Mouse (Mus musculus): ENCODE measurements around the gene Snx3.

Snx3 gene

DNA sequence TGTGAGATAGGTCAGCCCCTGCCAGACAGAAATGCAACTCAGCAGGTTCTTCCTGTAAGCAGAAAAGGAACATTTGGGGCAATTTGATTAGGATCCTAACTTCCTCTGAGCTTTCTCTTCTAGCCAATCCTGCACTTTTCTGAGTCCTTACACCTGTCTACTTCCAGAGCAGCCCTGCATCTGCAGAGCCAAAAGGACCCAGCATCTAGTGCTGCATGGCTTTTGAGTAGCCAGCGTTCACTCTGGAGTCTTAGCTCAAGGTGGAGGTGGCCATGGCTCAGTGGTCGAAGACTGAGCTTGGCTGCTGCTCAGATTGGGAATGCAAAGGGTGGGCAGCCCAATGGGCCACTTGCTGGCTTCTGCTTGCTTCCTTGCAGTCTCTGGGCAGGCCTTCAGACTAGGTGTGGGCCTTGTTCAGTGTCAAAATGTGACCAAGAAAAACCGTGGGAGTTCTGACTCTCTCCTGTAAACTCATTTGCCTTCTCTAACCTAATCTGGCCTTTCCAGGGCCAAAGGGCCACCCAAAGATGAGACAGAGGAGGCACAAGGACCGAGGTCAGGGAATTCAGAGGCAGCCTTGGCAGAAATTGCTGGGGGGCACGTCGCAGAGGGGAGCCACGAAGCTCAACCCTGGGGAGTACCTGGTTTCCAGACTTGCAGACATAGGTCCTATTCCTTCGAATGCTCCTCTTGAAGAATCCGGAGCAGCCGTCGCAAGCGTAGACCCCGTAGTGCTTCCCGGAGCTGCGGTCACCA, 75.9 kb downstream of the Snx3 start:
- intact Hi-C loops (cut with DNase I): no loop called here

DNA sequence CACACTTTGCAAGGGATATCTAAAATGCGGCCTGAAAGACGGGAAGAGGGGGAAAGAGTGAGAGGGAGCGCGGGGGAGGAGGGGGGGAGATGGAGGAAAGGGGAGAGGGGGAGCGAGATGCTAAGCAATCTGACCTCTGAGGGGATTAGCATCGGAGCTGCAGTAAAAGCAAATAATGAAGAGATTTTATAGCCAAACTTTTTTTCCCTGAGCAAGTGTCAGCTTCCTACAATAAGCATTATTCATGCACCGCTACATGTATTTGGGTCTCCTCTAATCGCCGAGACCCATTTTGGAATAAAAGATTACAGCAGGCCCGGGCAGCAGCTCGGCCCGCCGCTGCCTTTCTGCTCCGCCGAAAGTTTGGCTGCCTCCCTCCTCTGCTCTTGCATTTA, 76.4 kb downstream of the Snx3 start:
- intact Hi-C loops (cut with DNase I): no loop called here

DNA sequence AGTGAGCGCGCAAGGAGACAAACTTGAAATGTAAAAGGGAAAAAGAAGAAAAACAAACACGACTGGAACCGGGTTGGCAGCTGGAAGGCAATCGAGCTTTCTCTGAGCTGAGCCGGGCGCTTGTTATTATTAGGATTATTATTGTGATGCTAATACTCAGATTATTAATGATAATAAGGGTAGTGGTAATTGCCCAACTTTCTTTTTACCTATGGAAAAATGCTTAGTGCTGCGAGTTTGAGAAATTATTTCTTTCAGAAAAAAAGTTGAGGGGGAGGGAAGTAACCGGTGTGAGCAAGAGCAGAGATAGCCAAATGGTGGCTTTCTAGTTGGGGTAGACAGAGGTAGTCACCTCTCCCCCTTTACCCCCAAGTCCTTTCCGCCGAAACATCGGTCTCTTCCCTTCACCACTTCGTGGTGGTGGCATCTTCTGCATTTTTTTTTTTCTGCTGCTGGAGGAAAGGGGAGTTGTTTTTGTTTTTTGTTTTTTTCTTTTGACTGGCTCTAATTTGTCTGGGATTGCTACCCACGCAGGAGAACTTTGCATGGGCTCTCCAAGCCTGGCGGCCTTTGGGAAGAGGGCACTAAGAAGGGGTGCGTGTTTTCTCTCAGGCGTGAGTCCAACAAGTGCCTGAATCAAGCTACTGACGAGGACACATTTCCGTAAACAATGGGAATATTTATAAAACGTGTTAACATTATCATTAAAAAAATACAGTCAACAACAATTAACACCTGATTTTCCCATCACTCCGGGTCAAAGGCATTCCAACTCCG, 77.1 kb downstream of the Snx3 start:
- intact Hi-C loops (cut with DNase I): no loop called here

DNA sequence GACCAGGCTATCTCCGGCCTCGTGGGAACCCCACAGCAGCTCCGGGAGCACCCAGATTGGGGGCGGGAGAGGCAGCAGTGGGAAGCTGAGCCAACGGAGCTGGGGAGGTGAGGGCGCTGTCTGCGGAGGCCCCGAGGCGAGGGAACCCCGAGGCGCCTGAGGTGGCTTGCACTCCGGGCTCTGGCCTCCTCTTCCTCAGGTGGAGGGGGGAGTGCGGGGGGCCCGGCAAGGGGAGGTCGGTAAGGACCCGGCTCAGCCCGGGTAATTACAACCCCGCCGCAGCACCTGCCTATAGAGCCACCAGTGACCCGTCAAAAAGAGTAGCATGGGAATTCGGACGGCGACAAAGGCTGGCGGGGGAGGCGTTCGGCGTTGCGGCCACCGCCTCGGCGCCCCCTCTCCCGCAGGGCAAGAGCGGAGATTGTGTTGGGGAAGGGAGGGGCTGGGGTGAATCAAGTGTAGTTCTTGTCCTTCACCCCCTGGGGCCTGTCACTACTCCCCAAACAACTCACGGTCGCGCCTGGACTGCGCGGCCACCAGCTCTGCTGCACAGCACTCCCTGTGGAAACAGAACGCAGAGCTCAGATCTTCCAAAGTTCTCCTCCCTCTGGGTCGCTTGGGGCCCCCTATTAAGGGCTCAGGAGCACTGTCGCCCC, 77.8 kb downstream of the Snx3 start:
- intact Hi-C loops (cut with DNase I): loop anchor here (10.0 kb wide), 1 partner anchor 55 kb away; no protein-coding TSS in a partner anchor

DNA sequence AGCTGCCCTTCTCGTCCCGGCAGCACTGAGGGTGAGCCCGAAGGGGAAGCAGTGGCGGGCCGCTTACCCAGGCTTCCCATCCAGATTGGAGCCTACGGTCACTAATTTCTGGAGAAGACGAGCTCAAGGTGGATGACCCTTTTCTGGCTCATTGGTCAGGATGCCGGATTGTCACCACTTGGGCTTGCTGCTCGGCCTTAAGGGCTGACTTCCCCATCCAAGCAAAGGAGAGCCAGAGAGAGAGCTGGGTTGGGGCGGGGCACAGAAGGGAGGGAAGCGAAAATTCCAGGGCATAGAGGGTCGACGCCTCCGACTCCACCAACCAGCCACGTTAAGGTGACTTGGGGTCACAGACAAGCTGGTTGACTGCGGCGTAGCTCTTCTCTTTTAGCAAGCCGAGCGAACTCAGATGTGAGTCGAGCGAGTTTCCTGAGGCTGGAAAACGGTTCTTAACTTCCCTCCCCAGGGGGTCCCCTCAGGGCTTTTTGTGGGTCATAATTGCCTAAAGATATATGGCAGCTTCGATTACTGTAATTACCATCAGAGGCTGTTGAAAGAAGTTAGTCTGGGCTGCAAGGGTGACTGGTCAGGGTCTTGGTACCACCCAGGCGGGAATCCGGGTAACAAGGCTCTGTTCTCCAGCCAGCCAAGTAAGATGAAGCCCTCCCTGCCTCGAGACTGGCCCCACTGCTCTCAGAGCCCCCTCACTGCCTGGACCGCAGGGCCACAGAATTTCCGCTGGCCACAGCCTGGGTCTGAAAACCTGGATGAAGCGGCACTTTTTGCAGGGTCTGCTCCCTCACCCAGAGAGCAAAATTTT, 78.5 kb downstream of the Snx3 start:
- intact Hi-C loops (cut with DNase I): loop anchor here (10.0 kb wide), 1 partner anchor 54 kb away; no protein-coding TSS in a partner anchor

DNA sequence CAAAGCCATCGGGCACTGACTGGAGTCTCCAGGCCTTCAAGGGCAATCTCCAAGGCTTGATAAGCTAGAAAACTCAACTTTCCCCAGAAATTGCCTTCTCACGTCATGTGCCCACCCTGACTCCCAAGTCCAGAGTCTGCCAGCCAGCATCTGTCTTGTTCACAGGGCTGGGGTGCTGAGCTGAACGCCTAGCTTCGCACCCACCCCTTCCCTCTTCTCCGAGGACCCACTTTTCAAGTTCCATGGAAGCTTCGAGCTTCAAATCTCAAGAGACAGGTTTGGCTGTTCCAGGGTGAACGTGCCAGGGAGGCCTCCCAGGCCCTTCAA, 79.1 kb downstream of the Snx3 start:
- intact Hi-C loops (cut with DNase I): loop anchor here (10.0 kb wide), 1 partner anchor 54 kb away; no protein-coding TSS in a partner anchor

DNA sequence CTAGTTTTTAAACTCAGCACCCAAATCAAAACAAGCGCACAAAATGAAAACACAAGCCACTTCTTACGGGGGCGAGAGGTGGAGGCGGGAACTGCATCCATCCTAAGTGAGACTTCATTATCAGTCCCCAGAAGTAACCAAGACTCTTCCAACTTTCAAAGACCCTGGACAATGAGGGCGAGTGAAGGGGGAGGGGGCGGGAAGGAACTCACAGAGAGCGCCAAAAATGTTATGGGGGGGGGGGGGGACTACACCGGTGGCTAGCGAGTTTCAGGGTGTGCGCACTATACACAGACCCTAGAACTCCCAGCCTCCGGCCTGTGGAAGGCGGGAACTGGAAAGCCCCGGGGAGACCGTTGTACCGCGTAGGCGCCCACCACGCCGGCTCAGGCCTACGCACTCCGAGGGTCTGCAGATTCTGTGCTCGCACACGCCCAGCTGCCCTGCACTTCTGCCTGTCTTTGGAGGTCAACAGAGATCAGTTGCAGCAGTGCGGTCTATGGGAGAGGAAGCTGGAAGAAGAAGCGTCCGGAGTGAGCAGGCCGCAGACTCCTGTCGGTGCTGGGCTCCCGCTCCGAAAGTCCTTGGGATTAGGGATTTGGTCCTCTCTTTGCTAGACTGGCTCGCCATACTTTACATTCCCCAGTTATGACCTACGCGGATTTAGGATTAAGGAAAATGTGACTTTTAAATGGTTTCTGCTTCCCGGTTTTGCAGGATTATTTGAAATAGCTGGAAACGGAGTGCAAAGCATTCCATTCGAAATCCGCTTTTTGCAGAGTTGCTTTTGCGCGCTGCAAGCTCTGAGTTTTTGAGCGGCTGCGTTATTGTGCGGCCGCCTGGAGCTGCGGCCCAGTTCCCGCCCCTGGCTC, 80.1 kb downstream of the Snx3 start:
- intact Hi-C loops (cut with DNase I): loop anchor here (10.0 kb wide), 1 partner anchor 53 kb away; no protein-coding TSS in a partner anchor

DNA sequence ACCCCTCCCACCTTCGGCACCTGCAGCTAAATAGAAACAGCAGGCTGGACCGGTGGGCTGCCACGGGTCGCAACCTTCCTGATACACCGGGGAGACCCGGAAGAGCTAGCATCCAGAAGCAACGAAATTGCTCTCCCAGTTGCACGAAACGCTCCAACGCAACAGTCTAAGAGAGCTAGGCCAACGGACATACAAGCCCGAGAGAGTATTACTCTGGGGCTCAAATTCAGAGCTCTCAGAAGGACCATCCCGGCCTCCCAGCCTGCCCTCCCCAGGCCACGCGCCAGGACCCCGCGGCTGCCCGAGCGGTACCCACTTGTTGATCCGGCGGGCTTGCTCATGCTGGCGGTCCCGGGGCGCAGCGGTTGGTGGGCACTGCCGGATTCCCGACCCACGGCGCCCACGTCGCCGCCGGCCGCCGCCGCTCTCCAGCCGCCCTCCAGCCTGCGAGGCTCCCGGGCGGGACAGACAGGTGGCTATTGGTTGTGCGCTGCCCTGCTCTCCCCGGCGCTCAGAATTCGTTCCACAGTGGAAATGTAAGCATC, 80.8 kb downstream of the Snx3 start:
- intact Hi-C loops (cut with DNase I): loop anchor here (10.0 kb wide), 1 partner anchor 52 kb away; no protein-coding TSS in a partner anchor

DNA sequence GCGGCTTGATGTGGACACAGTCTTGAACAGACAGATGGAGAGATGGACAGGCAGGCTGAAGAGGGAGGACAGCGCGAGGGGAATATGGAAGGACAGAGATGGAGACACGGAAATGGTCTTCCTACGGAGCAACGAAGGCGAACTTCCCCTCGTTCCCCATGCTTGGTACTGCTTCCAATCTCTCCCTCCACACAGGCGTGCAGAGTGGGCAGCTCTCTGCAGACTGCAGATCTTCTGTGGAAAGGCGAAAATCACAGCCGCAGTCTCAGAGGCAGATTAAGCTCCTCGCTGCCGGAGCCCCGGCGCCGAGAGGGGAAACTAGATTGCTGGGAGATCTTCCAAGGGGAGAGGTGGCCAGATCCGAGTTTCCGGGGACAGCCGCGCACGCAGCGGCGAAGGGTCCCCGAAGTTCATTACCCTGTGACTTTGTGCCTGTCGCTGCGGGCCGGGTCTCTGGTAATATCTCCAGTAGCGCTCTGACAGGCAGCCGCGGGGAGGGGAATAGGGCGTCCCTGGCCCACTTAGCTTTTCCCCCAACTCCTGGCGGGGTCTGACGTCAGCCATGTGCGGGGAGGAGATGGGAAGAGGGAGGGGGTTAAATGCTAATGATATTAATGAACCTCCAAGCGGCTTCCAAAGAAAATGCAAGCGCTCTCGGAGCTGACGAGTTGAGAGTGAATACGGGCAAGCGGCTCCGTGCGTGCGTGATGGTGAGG, 81.5 kb downstream of the Snx3 start, which contains the start of the genes Nr2e1 and Ostm1:
Gene Nr2e1, minus strand, starts transcription at position 476 of the 716 bp plus-strand sequence.
Gene Ostm1, plus strand, starts transcription at position 666 of the 716 bp plus-strand sequence.
- intact Hi-C loops (cut with DNase I): loop anchor here (10.0 kb wide), 1 partner anchor 51 kb away; no protein-coding TSS in a partner anchor

DNA sequence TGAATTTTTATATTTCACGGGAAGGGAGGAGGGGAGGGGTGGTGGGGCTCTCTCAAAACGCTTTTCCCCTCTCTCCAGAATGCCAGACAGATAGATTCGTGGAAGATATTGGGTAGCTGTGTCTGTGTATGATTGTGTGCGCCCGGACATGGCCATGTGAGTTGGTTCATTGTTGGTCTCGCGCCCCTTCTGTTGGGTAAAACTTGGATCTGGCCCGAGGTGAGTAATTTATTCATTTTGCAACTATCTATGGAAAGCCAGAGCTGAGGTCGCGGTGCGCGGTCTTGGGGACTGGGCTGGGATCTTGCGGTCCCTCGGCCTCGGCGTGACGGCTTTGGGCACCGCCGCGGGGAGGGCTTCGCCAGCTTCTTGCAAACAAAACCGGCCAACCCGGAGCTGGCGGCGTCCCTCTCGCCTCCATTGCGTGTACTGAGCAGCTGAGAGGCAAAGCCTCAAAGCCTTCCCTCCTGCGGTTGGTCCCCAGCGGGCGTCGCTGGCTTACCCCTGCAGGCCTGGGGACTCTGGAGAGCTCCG, 82.1 kb downstream of the Snx3 start:
- intact Hi-C loops (cut with DNase I): loop anchor here (10.0 kb wide), 1 partner anchor 51 kb away; no protein-coding TSS in a partner anchor

DNA sequence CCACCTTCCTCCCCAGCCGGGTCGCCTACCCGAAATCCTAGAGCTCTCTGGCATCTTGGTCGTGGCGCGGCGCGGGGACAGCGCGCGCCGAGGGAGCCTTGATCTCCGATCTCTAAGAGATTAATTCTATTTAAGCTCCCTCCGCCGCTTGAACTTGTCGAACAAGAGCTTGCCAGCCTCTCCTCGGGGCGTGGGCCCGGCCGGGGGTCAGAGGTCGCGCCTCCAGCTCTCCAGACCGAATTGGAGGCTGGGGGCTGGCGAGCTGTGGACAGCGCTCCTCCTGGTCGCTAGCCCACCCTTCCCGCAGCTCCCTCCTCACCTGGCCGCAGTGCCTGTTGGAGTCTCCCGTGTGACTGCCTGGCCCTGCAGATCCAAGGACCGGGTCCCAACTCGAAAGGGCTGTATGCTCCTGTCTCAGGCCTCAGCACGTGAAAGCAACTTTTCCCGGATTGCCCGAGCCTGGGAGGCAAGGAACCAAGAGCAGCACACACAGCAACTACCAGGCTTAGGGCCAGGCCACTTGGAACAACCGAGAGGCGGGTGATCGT, 82.7 kb downstream of the Snx3 start:
- intact Hi-C loops (cut with DNase I): loop anchor here (10.0 kb wide), 1 partner anchor 50 kb away; no protein-coding TSS in a partner anchor

Measured in adrenal gland (tissue).